Mouse (Mus musculus): ENCODE data around the gene Pcyox1. TPM values are rescaled to one million over a fixed set of nuclear protein-coding genes. Genes with fewer than 3 reads are reported as not detected.
"Not testable (repeated sequence)": the region's sequence is repeated elsewhere in the genome, so short reads cannot be mapped to it uniquely, and the experiment has no call there.

Pcyox1 gene
- total RNA-seq, 2 experiments from 2014 or later, result 31.1 to 87.9 TPM

DNA sequence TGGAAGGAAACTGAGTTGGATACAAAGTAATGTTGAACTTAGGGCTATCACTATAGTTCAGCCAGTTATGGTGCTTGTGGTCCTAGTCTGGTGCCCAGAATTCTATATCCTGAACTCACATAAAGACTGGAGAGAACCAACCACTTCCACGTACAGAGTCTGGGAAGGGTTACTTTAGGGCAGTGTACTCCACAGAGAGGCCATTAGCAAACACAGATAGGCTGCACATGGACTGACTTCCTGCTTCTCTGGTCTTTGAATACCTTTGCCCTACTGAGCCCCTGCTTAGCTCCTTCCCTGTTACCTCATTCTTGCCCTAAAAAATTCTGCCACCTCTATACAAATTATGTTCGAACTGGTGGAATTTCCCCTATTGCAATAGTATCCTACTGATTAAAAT lies 3.0 kb upstream of the Pcyox1 start:
- ATAC-seq (replicated peaks; ENCODE audit: poor library complexity, severe bottlenecking), result no peak

DNA sequence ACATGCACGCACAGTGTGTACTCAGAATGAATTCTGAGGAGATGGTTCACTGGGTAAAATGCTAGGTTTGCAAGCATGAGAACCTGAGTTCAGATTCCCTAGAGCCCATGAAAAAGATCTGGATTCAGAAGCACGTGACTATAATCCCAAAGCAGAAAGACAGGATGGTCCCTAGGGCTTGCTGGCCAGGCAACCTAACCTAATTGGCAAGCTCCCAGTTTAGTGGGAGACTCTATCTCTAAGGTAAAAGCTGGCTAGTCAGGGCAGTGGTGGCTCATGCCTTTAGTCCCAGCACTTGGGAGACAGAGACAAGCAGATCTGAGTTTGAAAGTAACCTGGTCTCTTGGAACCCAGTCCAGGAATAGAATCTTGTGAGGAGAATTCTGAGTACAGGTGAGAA lies 2.0 kb upstream of the Pcyox1 start:
- ATAC-seq (replicated peaks; ENCODE audit: poor library complexity, severe bottlenecking), result no peak

DNA sequence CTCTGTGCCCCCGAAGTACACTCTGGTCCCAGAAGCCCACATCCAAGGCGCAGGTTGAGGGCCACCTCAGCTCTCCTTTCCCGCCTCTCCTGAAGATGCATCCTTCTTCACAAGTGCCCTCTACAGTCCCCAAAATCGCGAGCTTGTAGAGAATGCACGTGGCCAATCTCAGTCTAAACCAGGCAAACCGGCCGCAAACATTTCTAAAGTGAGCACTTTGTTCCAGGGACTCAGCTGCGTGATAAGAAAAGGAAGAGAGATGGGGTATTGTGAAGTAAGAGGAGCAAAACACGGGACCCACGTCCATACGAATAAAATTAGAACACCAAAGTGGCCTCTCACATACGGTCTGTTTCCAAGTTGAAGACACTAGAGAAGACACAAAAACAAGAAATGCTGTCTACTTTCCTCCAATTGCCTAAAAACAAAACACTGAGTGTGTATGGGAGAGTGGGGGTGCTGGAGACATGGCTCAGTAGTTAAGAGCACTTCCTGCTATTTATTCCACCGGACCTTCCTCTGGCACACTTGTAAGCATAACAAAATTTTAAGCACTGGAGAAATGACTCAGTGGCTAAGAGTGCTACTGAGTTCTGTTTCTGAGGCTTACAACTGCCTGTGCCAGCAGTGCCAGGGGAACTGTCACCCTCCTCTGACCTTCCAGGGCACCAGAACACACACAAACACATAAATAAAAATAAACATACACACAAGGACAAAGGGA lies 465 bp upstream of the Pcyox1 start:
- ATAC-seq (replicated peaks; ENCODE audit: poor library complexity, severe bottlenecking), result no peak; the same call in 1 of the 2 replicates

DNA sequence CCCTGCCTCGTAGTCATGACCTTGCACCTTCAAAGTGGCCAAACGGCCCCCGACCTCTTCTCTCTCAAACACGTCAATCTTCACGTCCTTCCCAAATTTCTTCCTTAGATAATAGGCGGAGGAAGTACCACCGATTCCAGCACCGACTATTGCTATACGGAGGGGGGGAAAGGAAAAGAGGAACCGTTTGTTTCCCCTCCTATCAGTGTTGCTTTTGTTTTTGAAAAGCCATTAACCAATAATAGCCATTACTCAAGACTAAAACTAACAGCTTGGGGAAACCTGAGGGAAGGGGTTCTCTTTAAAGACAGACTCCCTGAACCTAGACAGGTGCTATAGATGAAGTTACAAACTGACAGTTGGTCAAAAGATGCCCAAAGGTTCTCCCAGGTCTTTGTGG lies 985 bp downstream of the Pcyox1 start:
- ATAC-seq (replicated peaks; ENCODE audit: poor library complexity, severe bottlenecking), result peak; percentile 56

DNA sequence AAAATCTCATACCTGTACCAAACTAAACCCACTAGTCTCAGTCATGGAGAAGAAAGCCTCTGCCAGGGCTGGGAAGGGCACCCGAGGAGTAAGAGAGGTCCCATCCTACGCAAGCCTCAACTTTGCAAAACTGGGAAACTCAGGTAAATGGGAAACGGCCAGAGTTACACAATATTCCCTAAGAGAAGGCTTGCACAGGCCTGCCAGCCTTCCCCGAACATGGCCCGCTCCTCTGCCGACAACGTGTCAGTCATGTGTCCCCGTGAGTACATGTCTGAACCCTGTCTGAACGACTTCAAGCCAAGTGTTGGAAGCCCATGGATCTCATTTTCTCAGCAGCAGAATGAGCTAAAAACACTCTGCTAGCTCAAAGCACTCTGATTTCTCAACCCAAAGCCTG lies 1.9 kb downstream of the Pcyox1 start:
- ATAC-seq (replicated peaks; ENCODE audit: poor library complexity, severe bottlenecking), result no peak

DNA sequence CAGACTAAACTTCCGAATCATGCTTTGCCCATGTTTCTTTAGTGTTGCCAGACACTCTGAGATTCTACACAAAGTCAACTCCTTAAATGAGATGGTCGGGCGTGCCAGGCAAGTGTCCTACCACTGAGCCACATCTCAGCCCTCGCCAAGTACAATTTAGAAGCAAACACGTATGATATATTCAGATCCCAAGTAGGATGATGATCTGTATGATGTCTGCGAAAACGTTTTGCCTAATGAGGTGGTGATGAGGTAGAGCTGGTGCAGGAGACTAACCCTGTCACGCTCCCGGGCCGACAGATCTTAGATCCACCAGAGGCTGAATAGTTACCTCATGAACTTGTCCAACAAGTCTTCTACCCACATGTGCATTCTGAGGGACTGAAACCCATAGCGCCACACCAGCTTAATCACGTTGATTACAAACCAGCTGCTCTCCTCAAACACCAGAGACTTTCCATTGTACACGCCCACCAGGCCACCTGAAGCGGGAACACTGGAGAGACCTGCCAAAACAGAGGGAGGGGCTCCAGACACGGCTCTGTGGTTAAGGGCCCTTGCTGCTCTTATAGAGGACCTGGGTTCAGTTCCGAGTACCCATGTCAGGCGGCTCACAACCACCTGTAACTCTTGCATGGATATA lies 2.8 kb downstream of the Pcyox1 start:
- no peak for ATAC-seq (replicated peaks; ENCODE audit: poor library complexity, severe bottlenecking)

DNA sequence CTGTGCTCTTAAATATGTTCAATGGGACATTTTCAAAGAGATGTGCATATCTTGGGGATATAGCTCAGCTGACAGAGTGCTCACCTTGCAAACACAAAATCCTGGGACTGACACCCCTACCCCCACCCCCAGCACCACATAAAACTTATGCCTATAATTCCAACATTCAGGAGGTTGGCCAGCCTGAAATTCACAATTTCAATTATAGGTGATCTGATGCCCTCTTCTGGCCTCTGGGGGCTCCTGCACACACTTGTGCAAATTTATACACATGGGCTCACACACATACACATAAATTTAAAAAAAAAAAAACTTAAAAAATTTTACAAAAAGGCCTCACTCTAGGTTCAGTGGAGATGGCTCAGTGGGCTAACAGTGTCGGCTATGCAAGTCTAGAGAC lies 3.8 kb downstream of the Pcyox1 start:
- ATAC-seq (replicated peaks; ENCODE audit: poor library complexity, severe bottlenecking), result no peak

DNA sequence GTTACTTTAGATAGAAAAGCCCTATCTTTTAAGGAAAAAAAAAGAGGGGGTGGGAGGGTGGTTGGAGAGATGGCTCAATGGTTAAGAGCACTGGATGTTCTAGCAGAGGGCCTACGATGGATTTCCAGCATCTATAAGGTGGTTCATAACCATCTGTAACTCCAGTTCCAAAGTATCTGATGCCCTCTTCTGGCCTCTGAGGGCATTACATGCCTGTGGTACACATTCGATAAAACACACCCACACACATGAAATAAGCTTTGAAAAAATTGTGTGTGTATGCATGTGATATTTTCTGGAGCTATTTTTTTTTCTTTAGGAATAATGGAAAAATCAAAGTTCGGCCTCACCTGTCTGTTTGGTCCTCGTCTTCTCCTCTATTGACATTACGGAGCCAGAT lies 5.6 kb downstream of the Pcyox1 start:
- no peak for ATAC-seq (replicated peaks; ENCODE audit: poor library complexity, severe bottlenecking)

DNA sequence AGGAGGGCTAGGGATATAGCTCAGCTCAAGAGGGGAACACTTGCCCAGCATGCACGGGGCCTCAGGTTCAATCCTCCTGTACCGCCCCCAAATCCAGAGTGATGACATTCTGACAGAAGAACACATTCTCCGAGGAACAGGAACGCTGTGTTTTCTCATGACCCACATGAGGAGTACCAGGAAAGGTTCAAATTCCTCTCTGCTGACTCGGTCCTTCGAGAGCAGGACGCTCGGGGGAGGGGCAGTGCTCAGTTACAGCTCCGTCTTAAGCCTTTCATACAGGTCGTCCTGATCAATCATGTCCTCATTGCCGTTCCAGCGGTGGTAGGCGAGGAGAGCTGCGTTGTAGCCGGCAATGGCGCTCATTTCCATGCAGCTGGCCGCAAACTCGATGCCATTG lies 8.5 kb downstream of the Pcyox1 start:
- no peak for ATAC-seq (replicated peaks; ENCODE audit: poor library complexity, severe bottlenecking)

DNA sequence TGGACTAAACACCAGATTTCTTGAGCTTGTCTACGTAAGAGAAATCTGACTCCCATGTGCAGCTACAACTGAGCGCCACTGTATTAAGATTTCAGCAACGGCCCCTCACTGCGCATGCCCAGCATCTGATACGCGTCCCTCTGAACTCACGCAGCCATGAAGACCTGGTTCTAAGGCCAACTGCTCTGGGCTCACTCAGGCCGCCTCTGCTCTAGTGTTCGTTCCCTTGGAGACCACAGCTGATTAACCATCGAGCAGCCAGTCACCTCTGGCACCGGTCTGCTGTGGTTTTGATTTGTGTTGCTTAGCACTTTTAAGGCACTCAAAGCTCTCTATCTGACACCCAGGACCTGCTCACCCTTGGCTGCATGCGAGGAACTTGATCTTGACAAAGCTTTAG lies 9.6 kb downstream of the Pcyox1 start:
- ATAC-seq (replicated peaks; ENCODE audit: poor library complexity, severe bottlenecking), result no peak

DNA sequence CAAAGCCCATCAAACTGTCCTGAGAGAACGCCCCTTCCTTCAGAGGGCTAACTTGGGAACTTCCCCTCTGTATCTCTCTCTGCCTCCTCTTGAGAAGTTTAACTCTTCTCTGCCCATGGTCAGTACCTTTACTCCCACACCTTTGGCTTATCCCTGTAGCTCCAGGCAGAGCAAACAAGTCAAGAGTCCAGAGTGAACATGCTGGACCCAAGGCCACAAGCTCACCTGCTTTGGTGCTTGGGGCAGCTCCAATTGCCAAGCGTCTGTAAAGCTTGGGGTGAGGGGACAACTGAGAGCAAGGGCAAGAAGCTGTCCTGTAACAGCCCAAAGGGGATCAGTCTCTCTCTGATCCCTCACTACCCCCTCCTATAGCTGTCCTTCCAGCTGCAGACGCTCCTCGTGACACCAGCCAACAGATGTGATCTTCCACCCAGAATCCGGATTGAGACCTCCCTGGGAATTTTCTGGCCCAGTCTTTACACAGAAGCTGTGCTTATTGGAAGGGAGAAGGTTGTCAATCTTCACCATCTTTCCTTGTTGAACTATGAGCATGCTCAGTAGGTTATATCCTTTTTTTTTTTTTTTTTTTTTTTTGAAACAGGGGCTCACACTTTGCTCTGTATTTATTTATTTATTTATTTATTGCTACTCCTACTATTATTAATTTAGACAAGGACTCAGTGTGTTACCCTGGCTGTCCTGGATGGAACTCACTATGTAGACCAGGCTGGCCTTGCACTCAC lies 11.4 kb downstream of the Pcyox1 start:
- no peak for ATAC-seq (replicated peaks; ENCODE audit: poor library complexity, severe bottlenecking)

DNA sequence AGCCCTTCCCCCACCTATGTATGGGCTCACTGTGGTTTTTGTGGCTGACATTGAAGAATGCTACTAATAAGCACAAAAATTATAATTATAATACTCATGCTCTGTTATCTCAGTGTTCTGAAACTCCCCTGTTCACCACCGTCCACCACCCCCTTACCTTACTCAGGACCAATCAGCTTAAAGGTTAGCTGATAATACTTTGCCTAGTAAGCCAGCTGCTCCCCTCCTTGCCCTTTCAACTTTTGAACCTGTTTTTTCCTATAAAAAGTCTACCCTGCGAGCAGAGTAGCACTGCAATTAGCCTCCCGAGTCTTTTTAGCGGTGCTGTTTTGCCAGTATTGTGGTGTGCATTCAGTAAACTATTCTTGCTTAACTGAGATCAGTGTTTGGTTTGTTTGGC lies 12.3 kb downstream of the Pcyox1 start:
- no peak for ATAC-seq (replicated peaks; ENCODE audit: poor library complexity, severe bottlenecking)

DNA sequence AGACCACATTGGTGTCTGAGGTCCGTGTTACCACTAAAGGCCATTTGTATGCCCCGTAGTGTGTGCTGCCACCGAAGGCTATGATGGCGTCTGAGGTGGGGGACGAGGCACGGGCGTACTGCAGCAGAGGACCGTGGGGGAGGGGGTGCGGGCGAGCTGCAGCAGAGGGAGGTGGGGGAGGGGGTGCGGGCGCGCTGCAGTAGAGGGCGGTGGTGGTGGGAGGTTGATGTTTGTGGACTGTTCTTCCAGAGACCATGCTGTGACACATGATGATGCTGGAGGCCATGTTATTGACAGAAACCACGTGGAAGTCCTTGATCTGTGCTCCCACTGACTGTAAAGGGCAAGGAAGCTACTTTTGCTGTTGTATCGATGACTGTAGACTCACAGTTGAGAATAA lies 13.6 kb downstream of the Pcyox1 start:
- ATAC-seq (replicated peaks; ENCODE audit: poor library complexity, severe bottlenecking), result no peak

DNA sequence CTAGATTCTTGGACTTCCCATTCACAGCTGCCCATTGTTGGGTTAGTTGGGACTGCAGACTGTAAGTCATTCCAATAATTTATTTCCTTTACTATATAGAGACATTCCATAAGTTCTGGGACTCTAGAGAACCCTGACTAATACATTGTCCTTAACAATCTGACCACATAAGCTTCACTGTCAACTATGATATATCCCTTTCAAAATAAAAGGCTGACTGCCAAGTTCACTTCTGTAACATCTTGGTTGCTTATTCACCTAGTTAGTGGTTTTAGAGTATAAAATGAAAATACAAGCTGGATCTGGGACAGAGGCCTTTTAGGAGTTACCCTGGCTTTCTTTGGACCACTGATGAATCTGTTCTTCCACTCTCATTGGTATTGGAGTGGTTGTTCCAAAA lies 14.4 kb downstream of the Pcyox1 start:
- ATAC-seq (replicated peaks; ENCODE audit: poor library complexity, severe bottlenecking), result no peak

DNA sequence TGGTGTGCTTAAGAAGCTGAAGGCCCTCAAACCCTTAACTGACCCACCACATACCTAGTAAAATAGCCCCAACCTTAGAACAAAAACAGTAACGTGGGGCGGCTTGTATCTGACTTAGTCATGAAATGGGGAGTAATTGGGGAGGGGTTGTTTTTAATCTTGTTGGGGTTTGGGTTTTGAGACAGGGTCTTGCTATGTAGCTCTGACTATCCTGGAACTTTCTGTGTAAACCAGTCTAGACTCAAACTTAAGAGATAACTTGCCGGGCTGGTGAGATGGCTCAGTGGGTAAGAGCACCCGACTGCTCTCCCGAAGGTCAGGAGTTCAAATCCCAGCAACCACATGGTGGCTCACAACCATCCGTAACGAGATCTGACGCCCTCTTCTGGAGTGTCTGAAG lies 16.8 kb downstream of the Pcyox1 start:
- not testable (repeated sequence) for ATAC-seq (replicated peaks; ENCODE audit: poor library complexity, severe bottlenecking)

DNA sequence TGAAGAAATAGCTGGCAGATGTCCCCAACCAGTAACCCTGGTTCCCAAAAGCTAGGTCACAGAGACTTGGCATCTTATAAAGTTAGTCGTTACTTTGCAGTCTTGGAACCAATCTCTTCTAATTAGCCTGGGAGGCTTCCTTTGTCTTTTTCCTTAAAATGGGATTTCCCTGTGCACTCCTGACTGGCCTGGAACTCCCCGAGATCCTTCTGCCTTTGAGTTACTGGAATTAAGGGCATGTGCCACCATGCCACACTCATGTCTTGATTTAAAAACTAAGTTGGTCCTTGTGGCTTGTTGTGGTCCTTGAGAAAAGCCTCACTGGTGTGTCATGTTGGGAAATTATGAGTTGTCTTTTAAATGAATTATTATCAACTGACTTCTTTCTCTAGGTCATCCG lies 18.6 kb downstream of the Pcyox1 start:
- no peak for ATAC-seq (replicated peaks; ENCODE audit: poor library complexity, severe bottlenecking)

DNA sequence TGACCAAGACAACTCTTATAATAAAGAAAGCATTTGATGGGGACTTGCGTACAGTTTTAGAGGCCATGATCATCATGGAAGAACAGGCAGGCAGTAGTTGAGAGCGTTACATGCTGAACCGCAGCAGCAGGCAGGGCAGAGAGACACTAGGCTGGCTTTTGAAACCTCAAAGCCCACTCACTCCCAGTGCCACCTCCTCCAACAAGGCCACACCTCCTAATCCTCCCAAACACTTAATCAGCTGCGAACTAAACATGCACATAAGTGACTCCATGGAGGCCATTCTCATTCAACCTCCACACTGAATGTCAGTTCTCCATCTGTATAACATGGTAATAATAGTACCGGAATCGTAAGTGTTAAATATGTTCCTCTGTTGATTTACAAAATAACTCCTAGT lies 23.4 kb downstream of the Pcyox1 start:
- ATAC-seq (replicated peaks; ENCODE audit: poor library complexity, severe bottlenecking), result no peak

DNA sequence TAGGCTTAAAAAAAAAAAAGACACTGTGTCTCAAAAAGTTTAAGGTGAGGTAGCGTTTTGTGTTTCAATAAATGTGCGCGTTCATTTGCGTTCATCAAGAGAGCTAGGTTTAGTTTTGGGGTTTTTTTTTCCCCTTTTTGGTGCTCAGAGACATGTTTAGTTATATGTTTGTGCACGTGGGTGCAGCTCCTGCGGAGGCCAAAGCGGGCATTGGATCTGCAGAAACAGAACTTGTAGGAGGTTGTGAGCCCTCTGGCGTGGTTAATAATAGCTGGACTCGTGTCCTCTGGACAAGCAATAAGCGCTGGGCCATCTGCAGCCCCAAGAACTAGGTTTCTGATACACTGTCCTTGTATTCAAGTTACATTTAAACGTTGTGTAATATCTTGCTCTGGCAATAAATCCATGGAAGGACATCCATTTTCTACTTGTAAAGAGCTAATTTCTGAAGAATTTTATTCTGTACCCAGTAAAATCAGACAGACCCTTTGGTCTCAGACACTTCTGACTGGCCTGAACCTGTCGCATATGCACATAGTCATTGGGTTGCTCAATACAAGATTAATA lies 24.9 kb downstream of the Pcyox1 start:
- no peak for ATAC-seq (replicated peaks; ENCODE audit: poor library complexity, severe bottlenecking)

DNA sequence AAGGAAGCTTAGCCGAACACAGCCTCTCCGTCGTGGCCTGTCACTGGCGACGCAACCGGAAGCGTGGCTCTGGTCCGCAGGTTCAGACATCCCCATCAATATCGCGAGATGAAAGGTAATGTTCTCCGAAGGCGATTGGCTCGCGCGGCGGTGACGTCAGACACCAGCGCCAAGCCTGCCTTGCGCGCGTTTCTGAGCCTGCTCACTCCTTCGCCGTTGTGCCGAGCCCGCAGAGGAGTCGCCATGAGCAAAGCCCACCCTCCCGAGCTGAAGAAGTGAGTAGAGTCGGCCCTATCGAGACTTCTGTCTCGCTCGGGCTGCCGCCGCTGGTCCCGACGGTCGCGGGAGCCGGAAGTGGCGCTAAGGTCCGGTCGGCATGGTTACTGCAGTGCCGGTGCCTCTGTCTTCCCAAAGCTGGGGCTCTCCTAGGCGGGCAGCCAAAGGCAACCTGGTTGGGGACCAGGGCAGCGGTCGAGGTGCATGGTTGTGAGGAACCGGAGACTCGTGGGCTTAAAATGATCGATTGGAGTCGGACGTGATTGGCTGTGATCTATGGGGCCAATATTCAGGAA lies 25.5 kb downstream of the Pcyox1 start:
- ATAC-seq (replicated peaks; ENCODE audit: poor library complexity, severe bottlenecking), result peak; percentile 90

DNA sequence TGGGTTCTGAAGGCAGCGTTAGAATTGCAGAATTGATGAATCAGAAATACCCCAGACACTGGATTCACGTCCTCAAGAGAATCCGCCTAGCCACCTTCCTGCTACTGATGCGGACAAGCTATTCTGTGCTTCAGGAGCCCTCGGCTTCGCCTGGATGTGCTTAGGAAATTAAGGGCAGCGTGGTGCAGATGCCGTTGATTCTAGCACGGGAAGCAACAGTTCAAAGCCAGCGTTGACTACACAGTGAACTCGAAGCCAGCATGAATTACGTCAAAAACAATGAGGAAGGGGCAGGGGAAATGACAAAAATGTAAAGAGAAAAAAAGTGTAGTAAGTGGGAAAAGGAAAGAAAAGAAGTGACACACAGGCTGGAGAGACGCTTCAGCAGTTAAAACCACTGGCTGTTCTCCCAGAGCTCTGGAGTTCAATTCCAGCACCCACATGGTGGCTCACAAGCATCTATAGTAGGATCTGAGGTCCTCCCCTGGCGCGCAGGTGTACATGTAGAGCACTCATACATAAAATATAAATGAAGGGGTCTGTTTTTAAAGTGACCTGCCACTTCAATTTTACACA lies 26.1 kb downstream of the Pcyox1 start, which contains the start of gene Snrpg:
Gene Snrpg, plus strand, starts transcription at position 541 of the 576 bp plus-strand sequence.
- ATAC-seq (replicated peaks; ENCODE audit: poor library complexity, severe bottlenecking), result peak; percentile 9

Measured in granulocyte monocyte progenitor cell, adult 5-6 weeks (primary cell).